Mouse (Mus musculus) A20 (cell line): ENCODE measurements around the gene Hdac4.

Experiments
- DNase-seq: peaks from one replicate; pipeline ENCODE4 v3.0.0-alpha.2; 2011; ENCODE audit warnings: low read depth, low spot score

Hdac4 gene

DNA sequence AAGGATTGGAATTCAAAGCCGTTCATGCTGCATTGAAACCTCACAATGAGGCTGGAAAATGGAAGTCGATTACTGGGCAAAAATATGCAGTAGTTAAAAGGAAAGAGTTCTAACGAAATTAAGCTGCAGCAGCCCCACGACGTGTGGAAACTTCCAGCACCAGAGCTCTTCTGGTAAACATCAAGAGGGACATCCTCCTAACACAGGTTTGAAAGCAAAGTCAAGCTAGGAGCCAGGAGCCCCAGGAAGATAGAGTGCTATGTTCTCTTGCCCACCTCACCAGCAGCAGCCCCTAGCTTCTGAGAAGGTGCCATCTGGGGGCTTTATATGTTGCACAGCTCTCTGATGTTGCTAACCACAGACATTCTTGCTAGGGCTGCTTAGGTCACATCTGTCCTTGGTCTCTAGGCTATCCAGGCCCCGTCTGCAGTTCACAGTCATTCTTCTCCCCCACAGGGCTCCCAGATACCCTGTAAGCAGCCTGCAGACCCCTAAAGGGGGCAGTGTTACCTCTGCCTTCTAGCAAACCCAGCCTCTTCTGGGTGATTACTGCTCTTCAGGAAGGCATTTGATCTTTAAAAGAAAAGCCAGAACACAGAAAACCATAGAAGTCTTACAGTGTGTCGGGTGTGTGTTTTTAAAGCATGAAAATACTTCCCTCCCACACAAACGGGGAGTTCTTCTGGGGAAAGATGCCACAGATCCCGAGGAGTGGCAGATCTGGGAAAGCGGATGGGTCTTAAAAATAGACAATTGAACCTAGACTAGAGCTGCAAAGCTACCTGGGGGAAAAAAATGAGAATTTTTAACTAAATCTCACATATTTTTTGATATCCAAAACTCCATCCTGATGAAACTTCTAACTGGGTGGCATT is 17.2 kb downstream of the Hdac4 start:
- peak; percentile 32 for DNase-seq

DNA sequence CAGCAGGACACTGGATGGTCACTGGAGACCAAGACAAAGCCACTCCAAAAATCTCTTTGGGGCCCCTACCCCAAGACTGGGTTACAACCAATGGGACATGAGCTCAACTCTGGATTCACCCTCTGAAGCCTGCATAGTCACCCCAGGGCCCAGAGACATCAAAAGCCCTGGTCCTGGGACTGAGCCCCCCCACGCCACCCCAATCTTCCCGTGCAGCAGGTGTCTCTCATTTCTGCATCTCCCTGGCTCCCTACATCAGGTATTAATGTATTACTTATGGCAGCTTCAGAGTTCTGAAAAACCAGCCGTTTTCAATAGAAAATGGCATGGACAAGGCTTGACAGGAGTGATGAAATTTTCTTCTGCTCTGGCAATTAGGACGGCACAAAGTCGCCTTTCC is 17.9 kb downstream of the Hdac4 start:
- DNase-seq, result no peak

DNA sequence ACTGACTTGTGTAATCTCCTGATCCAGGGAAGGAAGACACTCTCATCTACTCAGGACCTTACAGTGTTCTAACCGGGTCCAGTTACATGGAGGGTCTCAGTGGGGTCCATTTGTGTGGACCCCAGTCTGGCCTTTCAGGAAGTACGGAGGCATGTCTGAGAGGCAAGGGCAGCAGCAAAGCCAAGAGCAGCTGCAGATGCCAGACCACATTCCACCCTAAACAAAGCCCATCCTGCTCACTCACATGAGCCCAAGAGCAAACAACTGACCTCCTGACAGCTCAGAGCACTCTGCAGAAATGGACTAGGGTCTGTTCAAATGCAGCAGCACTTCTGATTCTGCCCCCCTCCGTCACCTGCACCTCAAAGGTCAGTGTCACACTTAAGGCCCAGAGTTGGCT is 18.3 kb downstream of the Hdac4 start:
- no peak for DNase-seq

DNA sequence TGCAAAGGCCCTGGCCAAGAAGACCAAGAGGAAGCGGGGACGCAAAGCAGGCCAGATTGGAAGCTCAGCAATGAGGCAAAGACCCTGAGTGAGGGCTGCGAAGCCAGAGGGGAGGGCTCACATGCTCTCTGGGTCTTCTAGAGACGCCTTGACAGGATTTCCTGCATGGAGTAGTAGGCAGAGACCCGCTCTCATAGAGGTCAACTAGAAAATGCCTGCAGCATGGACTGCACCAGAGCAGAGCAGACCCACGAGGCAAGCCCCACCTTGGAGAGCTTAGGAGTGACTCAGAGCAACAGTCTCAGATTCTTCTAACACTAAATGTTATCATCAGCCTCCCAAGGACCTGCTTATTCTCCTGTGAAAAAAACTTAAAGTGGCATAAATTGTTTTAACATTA is 20.2 kb downstream of the Hdac4 start:
- DNase-seq, result no peak

DNA sequence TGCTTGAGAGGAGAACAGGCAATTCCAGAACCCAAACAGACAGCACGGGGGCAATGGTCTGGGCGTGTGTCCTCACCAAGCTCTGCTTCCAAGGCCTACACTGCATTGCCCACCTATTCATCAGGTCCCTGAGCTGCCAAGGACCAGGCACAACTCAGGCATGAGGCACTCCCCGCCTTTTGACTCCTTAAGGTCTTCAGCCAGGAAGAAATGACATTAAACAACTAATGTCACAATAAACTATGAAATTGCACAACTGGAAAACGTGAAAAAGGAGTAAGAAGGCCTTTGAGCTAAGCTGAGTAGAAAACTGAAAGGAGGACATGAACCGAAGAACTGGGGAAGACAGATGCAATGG is 20.6 kb downstream of the Hdac4 start:
- DNase-seq, result no peak

DNA sequence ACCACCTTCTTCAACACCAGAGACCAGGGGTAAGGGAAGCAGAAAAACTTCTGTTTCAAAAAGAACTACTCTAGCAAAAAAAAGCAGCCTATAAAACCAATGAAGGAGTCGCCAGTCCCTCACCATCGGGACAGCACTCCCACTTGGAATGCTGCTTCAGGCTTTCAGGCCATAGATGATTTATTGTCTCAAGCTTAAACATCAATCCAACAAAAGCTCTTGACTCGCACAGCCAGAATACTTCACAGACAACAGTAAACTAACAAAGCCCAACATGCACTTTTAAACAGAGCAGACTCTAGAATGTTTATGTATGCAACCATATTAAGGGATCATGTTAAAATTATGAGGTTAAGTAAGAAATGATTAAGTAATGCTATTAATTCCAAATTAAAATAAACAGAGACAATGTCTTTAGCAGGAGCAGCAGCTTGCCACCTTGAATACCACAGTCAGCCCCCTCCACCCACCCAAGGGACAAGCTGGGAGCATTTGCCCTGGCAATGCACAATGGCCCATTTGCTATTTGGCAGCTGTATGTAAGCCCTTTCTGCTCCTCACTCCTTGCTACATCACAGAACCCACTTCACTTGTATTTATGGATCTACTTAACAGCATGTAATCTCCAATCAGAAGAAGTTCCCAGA is 21.1 kb downstream of the Hdac4 start:
- DNase-seq, result no peak

DNA sequence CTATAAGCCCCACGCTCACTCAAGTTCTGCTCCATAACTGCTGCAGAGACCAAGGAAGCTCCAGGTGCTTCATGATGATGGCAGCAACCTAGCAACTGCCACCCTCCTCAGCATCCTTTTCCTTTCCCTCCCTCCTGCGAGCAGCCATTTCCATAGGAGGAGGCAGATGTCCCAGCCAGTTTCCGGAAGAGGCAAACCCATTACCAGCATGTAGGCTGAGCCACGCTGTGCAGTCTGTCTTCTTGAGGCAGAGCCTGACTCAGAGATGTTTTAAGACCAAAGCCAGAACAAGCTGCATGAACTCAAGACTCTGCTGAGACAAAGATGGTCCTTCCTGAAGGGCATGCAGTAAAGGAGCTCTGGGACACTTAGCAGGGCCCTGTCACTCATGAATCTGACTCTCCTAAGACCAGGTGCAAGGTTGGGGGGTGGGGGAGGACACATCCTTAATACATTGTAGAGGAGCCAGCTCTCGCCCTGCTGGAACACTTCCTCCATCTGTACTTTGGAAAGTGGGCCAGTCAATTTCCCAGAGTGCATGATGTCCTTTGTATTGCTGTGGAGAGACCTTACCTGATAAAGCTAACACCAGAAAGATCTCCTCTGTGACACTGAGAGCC is 24.8 kb downstream of the Hdac4 start:
- DNase-seq, result no peak

DNA sequence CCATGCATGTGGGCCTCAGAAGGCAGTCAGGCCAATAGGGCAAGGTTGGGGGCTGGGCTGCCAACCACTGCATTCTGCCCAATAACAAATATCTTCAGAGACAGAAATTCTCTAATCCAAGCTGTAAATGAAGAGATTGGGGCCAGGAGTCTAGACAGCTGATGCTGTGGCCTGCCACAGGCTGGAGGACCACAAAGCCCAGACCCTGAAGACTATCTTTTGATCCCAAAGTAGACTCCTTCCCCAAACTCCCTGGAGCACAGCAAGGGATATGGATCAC is 25.8 kb downstream of the Hdac4 start:
- no peak for DNase-seq

DNA sequence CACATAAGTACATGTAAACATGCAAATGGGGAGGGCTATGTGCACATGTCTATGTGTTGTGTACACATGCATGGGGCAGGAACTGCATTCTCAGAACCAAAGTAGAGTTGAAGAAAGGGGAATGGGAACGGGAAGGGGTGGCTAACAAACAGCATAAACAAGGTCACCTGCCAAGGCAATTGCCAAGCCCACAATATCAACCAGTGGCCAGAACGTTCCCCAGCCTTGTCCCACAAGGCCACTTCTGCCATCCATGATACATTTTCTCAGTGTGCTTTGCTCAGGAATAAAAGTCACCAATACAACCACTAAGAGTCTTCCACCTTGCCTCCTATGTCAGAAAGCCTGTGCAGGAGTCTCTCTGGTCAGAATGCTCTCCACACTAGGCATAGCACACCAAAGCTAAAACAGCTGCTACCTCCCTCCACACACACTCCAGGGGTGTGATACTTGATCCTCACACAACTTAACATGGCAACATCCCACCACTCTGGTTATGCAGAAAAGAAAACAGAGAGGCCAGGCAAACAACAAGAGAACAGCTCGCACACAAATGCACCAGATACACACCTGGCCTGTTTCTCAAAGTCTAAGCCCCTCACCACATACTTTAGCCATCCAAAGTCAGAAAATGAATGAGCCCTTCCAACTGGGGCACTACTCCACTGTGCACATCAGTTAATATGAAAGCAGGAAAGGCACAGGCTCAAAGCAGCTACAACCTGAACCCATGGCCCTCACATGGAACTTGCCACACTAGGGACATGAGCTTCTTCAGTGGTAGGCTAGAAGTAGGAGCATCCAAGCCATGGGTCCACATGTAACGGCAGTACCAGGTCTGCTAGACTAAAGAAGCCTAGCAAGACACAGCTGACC is 26.4 kb downstream of the Hdac4 start:
- DNase-seq, result no peak

DNA sequence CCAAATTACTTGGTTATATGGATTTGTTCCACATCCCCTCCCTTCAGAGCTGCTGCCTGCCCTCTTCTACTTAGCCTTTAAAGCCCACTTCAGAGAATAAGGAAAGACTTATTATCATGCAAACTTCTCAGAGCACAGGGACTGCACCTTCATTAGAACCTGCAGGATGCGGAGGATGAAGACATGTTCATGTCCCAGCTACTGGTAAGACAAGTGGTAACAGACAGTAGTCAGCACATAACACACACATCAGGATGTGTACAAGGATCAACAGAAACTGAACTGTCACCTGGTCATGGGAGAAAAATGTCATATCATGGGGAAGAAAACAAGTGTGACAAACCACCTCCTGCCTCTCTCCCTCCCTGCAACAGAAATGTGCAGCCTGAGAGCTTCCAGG is 31.6 kb downstream of the Hdac4 start:
- no peak for DNase-seq

DNA sequence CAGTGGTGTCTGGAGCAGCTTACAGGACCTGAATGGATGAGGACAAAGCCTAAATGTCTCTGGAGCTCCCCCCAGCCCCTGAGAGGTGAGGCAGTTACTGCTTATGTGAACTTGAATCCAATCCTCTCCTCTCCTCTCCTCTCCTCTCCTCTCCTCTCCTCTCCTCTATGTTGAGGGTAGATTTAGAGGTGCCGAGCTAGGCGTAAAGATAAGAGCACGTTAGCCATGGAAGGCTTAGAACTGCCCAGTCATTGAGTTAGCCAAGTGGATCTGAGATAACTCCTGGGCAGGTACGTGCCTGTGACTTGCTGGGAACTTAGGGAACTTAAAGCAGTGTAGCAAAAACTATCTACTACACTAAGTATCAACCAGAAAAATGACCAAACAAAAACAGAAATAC is 35.7 kb downstream of the Hdac4 start:
- DNase-seq, result no peak

DNA sequence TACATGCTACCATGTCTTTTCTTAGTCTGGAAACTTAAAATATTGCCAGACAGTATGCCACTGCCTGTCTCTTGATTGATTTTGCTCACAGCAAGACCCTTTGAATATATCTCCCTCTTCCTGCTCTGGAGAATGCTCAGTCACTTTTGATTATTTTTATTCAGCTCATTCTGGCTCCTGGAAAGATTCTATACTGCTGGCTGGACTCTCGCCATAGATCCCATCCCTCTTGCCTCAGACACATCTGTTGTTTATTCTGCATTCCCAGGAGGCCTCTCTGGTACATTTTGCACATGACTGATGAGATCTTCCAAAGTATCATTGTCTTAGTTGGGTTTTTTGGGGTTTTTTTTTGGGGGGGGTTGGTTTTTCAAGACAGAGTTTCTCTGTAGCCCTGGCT is 45.3 kb downstream of the Hdac4 start:
- DNase-seq, result no peak

DNA sequence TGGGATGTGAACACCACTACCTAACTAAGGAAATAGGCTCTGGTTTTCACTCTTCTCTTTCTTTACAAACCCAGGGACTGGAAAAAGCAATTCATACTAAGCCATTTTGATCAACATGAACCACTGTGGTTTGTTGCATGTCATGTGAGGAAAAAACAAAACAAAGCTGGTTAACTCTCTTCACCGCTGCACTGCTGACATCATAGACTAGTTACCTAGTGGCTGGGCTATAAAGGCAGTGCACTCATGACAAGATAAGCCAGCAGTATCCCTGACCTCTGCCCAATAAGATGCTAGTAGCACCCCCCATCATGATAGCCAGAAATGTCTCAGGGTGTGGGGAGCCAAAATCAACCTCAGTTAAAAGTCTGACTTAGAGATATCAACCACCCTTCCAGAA is 47.0 kb downstream of the Hdac4 start:
- DNase-seq, result no peak

DNA sequence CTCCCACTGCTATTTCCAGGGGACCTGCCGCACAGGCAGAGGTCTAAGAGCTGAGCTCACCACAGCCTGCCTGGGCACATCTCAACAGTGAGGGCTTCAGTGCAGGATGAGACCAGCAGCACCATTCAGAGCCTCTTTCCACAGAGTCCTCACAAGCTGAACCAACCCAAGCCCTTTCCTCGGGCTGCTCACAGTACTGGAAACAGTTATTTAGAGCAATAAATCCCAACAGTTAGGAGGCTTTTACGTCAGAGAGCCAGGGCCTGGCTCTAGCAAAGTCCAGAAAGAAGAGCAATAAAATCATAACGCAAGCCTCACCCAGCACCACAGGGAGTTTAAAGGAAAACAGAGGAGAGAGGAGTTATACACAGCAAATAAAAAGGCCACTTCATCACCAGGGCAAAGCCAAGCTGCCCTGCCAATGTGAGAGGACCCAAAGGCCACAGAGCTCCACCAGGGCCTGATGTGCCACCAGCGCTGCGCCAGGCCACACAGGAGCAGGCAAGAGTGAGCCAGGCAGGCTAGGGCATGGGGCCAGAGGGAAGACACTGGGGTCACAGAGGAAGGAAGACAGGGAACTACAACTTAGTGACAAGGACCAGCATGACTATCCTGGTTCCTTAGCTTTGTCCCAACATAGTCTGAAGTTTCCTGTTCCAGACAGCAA is 50.5 kb downstream of the Hdac4 start:
- no peak for DNase-seq

DNA sequence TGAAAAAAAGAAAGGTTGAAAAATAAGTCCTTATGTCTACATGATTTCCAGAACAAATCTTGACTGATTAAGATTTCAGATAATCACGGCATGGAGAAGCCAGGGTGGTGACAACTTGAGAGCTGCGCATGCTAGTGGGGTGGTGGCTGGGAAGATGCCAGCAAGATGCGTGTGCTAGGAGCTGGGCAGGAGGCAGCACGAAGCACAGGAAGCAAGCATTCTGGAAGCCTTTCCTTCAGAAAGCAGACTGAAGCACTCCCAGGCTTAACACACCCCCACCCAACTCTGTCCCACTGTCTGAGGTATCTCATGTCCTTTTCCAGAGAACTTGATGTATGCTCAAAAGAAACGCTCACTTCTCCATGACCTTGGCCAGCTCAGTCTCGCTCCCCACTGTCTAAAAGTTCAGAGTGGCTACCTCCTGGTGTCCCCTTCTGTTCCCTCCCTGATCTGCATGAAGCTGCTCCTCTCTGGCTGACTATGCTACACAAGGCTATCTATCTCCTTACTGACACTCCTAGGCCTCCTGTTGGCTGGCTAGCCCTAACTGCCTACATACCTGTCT is 52.1 kb downstream of the Hdac4 start:
- DNase-seq, result no peak

DNA sequence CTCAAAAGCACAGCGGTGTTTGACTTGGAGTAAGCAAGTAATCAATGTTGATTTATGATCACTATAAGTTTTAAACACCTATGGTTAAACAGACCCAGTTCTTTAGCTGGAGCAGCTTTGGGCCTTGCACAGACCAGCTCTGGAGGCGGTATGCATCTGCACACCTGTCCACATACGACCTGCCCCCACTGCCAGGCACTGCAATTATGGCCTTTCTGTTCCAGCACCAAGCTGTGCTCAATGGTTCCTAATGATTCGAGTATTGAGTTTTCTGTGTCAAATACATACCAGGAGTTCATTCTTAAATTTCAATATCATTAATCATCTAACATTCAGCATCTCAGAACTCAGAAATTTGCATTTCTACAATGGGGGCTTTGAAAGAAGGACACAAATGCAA is 52.7 kb downstream of the Hdac4 start:
- no peak for DNase-seq

DNA sequence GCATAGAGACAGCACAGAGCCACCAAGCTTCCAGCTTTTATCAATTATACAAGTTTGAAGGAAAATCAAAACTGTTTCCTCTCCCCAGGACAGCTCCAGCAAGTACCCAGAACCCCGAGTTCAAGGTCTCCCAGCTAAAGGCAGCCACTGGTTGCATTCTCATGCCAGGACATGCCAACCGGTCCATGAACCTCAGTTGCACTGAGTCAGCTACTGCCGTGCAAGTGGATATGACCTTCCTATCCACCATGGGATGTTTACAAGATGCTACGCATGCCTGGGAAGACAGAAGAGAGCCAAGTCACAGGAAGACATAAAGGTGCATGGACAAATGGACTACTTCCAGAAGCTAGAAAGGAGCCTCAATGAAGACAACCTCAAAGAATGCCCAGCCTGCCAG is 56.5 kb downstream of the Hdac4 start:
- no peak for DNase-seq

DNA sequence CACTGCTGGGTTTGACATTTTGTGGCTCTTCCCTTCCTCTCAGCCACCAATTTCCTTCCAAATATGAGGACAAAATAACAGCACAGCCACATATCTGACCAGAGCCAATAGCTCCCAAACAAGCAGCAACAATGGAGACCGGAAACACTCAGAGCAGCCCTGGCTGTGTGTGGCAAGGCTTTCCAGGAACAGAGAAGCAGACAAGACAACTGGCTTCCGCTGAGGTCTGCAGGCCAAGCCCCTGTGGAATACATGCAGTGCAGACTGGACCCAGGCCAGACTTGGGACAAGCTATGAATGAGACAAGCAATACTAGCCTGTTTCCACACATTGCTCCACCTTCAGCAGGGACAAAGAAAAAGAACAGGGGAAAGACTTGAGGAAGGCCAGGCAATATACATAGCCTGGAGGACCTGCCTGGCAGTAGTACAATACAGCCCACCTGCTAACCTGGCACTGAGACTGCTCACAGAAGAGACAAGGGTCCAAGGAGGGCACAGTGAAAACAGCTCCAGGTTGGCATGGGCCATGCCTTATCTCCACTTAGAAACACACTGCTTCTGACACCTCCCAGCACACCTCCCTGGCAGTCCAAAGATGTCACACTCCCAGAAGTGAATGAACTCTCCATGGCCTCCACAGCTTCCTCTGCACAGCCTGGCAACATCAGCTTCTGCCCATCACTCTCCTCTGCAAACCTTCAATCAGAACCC is 58.2 kb downstream of the Hdac4 start:
- no peak for DNase-seq

DNA sequence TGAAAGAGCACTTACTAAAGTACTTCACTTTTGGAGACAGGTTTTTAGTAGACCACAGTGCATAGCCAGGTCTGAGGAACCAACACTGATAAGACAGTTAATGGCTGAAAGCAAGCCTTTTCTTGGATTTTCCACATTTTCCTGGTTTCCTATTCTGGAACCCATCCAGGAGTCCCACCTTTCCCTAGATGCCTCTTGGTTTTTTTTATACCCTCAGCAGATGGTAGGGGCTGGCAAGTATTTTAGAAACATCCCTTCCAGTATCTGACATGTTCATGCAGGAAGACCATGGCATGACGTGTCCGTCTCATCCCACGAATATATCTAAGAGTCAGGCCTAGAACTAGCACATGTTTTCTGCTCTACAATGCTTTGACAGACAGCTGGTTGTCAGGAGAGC is 59.1 kb downstream of the Hdac4 start:
- no peak for DNase-seq

DNA sequence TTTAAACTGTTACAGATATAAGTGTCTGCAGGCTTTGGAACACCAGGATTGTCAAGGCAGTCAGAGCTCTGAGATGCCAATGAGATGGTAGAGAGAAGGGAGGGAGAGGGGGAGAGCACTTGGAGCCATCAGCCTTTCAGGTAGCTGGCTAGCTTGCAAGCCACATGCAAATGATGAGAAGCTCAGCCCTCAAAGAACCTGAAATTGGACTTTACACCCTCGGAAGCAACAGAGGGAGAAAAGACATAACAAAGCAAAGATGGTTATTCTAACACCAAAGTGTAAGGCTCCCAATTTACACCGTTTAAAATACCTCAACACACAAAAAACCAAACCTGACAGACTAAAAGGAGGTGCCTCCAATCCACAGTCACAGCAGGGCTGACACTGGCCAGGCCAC is 63.3 kb downstream of the Hdac4 start:
- DNase-seq, result no peak
